Mouse (Mus musculus): ENCODE measurements around the gene Lman2l.

The Lman2l gene

DNA sequence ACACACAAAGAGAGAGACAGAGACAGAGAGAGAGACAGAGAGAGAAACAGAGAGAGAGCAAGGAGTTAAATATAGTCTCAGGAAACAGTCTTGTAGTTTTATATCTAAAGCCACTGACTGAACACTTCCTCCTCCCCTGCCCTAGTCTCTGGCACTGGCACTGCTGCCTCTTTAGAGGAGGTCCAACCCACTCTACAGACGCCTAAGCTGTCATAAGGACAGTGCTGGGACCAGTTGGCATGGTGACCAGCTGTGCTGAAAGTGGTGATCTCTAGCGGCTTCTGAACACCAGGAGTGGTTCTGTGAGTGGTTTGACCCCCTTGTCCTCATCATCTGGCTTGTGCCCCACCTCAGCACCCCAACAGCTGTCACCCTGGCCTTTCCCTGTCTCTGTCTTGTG lies 16.8 kb upstream of the Lman2l start:
- no peak for DNase-seq (ENCODE audit: inconsistent age in 2 of 2, low spot score in 1 of 2)

DNA sequence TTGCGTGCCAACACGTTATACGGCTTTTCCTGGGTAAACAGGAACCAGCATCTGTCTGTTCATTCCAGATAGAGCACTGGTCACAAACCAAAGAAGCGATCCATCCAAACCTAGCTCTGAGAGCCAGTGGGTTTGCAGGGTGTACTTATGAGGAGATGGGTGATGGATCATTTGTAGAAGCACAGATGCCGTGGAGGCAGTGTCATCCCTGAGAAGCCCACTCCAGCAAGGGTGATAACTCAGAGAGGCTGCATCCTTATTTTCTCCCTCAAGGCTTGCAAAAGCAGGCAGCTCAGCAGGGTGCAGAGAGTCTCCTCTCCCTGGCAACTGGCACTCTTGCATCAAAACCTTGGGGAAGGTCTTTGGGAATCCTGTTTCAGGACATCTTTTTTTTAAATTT lies 13.1 kb upstream of the Lman2l start:
- no peak for DNase-seq (ENCODE audit: inconsistent age in 2 of 2, low spot score in 1 of 2)

DNA sequence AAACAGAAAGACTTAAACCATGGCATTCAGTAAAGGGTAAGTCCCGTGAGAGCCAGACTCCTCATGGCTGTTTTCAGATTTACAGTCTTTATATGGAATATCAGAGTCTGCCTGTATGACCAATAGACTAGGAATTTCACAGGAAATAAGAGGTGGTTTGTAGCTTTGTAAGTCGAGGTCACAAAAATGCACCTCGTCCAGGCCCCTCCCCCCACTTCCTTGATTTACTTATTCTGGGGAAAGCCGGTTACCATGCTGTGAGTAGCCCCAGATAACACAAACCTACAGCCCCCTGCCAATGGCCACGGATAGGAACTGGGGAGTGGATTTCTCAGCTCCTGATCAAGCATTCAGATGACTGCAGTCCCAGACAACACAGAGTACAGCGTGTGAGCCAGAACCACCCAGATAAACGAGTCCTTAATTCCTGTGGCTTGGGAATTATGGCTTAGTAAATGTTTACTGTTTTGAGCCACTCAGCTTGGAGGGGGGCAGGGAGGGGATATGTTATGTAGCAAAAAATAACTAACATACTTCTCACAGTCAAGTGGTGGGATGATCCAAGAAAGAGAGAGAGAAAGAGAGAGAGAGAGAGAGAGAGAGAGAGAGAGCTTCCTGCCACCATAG lies 12.4 kb upstream of the Lman2l start:
- DNase-seq (ENCODE audit: inconsistent age in 2 of 2, low spot score in 1 of 2), result no peak

DNA sequence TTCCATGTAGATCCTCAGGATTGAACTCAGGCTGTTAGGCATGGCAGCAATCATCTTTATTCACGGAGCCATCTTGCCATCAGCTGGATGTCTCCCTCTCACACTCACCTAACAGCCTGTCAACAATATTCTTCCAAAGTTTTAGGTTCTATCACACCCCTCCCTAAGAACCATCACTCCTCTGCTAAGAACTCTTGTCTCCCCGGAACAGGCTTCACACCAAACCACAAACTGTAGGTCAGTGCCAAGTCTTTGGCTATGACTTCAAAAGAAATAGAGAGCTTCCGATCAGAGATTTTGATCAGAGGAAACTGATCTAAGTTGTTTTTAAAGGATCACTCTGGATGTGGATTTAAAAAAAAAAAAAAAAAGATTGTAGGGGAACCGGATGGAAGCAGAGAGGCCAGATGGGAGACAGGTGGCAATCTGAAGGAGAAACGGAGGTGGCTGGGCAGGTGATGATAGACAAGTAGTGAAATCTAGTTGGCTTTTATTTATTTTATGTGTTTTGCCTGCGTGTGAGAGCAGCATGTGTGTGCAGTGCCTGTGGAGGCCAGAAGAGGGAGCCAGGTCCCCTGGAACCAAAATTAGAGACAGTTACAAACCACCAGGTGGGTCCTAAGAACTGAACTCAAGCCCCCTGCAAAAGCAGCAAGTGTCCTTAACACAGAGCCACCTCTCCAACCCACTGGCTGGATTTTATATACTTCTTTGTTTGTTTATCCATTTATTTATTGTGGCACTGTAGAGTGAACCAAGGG lies 9.2 kb upstream of the Lman2l start:
- DNase-seq (ENCODE audit: inconsistent age in 2 of 2, low spot score in 1 of 2), result no peak

DNA sequence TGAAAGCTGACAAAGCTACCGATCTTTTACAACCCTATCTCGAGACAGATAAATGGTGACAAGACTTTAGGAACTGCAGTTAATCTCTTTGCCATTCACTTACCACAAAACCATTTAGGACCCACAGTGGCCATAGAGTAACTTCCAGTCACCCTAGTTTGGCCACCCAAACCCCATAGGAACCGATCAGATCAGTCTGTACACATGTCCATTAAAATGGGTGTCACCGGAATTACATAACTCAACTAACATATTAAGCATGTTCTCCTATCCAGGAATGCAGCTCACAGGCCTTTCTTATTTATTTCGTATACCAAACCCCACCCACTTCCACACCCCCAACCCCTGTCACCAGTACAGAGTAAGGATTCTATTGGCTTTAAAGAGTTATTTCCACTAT lies 1.8 kb upstream of the Lman2l start:
- no peak for DNase-seq (ENCODE audit: inconsistent age in 2 of 2, low spot score in 1 of 2)

DNA sequence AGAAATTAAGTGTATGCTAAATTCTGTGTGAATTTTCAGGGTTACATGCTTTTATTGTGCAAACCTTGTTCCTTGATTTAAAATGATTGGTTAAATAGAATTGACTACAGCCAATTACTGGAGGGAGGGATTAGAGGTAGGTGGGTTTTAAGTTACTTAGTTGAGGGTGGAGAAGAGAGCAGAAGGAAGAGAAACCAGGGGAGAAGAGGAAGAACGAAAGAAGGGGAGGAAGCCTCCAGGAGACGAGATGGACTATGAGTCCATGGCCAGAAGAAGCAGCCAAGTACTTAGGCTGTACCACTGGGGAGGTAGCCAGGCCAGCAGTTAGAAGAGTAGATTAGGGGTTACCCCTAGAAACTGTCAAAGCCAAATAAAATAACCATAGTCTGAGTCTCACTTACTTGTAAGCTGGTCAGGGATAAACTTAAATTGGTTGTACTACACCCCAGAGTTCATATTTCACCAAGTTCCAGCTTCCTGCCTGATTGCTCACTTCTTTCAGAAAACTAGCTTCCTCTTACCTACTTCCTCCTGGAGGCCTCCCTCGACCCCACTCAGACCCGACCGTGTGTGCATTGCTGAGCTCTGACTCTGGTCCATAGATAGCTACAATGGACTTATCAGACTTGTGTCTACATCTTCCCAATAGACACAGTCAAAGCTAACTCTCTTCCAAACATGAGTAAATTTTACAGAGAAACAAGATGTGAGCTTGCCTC lies 1.2 kb upstream of the Lman2l start:
- no peak for DNase-seq (ENCODE audit: inconsistent age in 2 of 2, low spot score in 1 of 2)

DNA sequence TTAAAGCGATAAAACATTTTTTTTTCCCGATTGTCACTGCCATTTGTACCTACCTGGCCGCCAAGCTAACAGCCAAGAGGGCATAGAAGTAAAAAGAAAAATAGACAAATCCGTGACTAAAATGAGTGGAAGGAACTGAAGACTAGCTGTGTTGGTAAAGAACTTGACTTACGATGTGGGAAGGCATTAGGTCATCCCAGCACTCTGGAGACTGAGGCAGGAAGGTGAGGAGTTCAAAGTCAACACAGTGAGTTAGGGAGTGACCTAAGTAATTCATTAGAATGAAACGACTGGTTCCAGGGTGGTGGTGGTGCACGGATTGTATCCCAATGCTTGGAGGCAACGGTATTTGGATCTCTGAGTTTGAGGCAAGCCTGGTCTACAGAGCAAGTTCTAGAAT lies 437 bp upstream of the Lman2l start:
- no peak for DNase-seq (ENCODE audit: inconsistent age in 2 of 2, low spot score in 1 of 2)

DNA sequence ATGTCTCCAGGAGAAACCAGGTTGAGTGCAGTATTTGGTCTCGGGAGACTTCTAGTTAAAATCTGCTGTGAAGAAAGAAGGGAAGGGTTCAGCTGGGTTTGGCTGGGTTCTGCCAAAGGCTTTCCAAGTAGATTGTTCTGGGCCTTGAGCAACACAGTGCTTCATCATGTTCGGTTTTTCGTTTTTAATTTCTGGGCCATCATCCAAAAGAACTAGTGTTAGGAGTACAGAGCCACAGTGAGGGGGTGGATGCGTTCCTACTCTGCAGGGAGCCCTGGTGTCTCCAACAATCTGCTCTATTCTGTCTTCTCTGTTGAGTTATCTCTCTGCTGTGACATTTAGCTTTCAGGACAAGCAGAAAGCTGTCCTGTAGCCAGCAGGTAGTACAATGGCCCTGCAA lies 4.0 kb downstream of the Lman2l start:
- peak; percentile 43 to 81 for DNase-seq (ENCODE audit: inconsistent age in 2 of 2, low spot score in 1 of 2)

DNA sequence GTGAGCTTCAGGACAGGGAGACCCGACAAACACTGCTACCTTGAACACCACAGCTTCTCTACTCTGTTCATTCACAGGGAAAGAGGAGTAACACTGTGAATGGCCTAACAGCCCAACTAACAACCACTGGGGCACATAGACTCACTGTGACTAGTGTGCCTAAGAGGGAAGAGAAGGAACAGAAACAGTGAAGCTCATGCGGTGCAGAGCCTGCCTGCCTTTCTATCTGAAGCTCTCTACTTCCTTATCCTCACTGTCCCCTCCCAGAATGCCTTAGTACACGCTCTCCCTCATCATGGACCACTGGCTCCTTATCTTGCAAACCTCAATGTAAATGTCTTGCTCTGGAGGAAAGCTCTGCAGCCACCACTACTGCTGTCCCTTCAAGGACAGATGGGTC lies 7.8 kb downstream of the Lman2l start:
- no peak for DNase-seq (ENCODE audit: inconsistent age in 2 of 2, low spot score in 1 of 2)

DNA sequence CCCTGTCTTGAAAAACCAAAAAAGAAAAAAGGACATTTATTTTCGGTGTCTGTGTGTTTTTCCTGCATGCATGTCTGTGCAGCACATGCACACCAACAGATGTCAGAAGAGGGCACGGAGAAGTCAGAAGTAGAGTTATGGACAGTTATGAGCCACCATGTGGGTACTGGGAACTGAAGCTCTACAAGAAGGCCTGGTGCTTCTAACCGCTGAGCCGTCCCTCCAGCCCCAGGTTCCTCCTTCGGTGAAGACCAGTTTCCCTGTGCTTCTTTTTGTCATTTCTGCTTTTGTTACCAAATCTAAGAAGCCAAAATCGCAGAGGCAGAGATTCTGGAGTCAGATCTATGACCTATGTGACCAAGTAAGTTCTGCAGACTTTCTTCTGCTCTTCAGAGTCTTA lies 8.6 kb downstream of the Lman2l start:
- DNase-seq (ENCODE audit: inconsistent age in 2 of 2, low spot score in 1 of 2), result no peak

DNA sequence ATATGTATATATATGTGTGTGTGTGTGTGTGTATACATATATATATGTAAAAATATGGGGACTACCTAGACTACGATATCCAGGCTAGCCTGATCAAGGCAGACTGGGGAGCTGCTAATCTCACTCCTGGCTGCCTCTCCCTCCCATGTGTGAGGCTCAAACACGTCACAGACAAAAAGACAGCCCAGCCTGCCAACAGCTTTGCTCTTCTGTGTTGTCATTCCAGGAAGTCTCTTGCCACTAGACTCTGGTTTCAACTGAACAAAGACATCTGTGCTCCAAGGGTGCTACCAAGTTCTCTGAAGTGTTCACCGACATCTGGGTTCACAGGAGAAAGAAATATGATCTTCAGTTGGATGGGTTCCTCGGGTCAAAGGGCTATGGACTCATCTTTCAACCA lies 10.0 kb downstream of the Lman2l start:
- DNase-seq (ENCODE audit: inconsistent age in 2 of 2, low spot score in 1 of 2), result no peak

DNA sequence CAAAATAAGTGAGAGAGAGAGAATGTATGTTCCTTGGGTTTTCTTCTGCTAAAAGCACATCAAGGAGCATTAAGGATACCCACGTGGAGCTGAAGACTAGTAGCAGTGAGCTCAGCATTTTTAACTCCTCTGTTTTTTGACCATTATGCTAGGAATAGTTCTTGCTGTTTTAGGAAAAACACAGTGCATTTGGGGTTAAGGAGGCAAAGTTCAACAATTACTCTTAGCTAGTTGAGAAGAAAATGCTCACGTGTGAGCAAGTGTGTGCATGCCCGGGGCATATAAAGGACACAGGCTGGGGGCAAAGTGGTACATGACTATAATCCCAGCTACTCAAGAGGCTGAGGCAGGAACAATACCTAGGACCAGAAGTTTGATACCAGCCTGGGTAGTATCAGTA lies 11.5 kb downstream of the Lman2l start:
- DNase-seq (ENCODE audit: inconsistent age in 2 of 2, low spot score in 1 of 2), result no peak

DNA sequence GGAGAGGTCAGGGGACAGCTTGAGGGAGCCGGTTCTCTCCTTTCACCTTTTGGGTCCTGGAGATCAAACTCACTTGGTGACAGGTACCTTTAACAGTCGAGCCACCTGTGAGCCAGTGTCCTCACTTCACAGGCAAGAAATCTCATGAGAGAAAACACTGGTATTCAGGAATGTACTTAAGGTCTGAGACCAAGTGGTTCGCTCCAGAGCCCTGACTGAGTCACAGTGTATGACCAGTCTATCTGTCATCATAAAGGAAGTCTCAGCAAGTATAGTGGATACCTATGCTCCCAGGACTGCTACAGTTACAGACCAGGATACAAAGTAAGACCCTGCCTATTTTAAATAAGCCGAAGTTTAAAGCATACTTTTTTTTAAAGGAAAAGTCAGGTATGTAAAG lies 12.1 kb downstream of the Lman2l start:
- DNase-seq (ENCODE audit: inconsistent age in 2 of 2, low spot score in 1 of 2), result no peak

DNA sequence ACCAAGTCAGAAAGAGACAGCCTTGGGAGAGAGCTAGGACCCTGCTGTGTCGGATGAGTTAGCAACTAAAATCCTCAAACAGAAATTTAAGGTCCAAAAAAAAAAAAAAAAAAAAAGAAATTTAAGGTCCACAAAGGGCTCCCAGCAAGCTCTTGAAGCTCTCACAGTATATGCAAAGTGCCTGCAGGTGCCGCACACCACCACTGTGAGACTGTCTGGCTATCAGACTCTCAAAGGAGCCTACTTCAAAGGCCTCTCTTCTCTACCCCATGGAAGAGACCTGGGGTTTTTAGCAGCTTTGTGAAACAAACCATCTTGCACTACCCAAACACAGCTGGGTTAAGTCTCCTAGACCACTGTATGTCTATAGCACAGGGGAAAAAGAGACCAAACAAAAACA lies 15.6 kb downstream of the Lman2l start:
- DNase-seq (ENCODE audit: inconsistent age in 2 of 2, low spot score in 1 of 2), result no peak

DNA sequence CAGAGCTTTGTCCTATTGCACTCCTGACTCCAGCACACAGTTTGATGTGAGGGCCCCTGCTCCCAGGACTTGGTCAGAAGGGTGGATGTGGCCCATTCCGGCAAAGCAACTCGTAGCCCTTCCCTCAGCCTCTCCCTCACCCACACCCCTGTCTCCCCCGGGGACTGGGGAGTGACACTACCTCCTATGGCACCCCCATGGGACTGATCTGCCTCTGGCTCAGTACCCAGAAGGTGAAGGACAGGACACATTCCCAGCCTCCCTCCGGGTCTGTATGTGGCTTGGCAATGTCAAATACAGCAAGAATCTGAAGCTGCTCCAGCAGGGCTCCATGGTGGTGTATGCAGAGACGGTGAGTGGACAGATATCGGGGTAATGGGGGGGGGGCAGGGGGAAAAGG lies 40.5 kb downstream of the Lman2l start:
- peak; percentile 62 to 69 for DNase-seq (ENCODE audit: inconsistent age in 2 of 2, low spot score in 1 of 2)

DNA sequence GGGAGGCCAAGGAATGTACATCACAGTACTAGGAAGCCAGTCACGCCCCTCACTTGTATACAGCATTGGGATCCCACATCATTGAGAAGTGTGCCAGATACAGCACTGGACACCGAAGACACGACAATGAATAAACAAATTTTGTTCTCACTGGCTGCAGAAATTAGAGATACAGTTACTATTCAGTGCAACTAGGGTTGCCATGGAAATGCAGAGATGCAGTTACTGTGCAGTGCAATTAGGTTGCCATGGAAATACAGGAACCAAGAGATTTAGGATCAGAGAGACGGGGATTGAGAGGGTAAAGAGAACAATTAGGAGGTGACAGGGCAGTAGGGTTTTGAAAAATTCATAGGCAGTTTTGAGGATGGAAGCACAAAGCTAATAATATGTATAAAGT lies 43.6 kb downstream of the Lman2l start:
- no peak for DNase-seq (ENCODE audit: inconsistent age in 2 of 2, low spot score in 1 of 2)

DNA sequence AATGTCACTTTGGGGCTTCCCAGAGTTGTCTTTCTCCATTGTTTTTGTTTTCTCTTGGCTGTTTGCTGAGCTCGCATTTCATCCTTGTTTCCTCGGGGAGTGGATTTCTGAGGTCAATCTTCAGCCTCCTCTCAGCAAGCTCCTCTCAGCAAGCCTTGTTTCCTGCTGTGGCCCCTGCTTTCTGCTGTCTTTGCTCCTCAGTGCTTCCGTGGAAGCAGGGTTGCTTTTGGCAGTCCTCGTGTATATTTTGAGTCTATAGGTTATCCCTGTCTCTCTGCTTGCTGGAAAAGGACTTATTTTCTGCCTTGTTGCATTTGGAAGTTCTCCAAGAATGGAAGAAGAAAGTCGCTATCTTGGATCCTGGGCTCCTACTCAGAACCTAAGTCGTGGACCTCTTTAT lies 48.0 kb downstream of the Lman2l start:
- DNase-seq (ENCODE audit: inconsistent age in 2 of 2, low spot score in 1 of 2), result no peak

DNA sequence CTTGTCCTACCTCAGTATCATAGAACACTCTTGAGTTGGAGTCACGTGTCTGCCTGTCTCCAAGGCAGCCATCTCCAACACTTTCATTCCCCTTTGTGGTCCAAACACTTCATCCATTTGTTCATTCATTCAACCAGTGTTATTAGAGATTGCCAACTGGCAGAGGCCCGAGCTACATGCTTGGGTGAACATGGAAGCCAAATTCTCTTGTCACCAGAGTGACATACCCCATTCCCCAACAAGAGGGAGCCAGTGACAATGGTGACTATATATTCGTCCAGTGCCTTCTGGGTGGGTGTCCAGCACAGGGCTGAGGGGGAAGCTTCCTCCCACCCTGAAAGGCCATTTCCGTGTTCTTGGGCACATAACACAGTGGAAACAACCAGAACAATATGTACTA lies 65.5 kb downstream of the Lman2l start:
- DNase-seq (ENCODE audit: inconsistent age in 2 of 2, low spot score in 1 of 2), result no peak

DNA sequence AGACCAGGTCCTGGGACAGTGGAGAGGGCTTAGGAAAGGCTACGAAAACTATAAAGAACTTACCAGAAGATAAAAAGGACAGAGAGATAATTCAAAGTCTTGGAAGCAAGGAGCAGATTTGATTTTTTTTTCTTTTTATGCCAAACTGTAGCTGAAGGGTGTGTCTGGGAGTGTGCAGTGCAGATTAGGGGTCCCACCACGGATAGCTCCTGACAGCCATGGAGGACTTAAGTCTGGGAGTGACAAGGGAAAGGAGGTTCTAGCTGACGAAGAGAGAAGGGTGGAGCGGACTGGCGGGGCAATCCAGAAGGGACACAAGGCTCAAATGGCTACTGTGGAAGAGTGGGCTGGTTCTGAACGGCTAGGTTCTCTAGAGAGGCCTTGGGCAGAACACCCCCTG lies 66.2 kb downstream of the Lman2l start:
- DNase-seq (ENCODE audit: inconsistent age in 2 of 2, low spot score in 1 of 2), result no peak

DNA sequence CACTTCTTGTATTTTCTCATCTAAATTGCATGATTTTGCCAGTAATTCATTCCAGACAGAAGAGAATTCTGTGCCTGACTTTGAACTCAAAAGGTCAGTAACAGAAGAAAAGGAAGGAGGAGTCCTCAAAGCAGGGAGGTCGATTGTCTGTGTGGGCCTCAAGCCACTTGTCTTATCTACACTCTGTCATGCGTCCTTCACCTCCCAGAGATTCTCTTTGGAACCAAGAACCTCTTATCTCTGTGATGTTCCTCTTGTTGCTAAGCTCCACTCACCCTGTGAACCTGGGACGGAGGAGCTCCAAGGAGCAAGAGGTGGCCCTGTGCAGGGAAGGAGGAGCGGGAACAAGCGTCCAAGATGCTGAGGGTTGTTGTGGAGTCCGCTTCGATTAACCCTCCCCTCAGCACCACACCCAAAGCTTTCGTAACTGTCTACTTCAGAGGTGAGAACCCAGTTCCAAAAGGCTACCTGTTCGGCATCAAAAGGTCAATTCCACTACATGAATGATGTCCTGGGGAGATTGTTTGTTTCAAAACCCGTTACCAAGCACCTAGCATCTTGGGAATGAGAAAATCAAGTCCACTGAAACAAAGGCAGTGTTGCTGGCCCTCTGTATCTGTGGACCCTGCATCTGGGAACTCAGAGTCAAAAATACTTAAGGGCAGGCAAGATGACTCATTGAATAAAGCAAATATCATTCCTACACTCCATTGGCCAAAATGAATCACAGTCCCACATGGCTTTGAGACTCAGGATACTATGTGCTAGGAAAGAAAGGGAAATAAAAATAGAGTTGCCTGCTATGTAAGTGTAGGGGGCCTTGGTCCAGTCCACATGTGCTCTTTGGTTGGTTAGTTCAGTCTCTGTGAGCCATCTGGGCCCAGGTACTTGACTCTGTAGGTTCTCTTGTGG lies 72.9 kb downstream of the Lman2l start, which contains the start of gene Fer1l5:
Fer1l5 (plus strand) TSS at position 358 of the 912 bp plus-strand sequence.
- peak; percentile 26 to 50 for DNase-seq (ENCODE audit: inconsistent age in 2 of 2, low spot score in 1 of 2)

DNA sequence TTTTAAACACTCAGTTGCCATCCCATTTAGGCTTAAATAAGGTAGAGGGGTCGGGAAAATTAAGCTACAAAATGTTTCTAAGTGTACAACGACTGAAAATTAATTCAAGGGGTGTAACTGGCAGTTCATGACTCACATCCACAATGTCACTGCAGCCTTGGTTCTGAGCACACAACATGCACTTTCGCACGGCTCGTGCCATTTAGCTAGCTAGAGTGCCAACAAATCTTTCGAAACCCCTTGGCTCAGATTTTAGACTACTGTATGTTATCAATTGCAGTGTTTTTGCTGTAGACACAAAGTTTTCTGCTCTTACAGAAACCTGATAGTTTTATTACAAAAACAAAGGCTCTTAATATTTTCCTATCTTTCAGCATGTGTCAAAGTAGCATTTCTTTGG lies 74.2 kb downstream of the Lman2l start:
- DNase-seq (ENCODE audit: inconsistent age in 2 of 2, low spot score in 1 of 2), result peak; percentile 69 to 87
